Mouse (Mus musculus): ENCODE data around the gene Ulk1. TPM values are rescaled to one million over a fixed set of nuclear protein-coding genes. Genes with fewer than 3 reads are reported as not detected.

The Ulk1 gene
- polyA plus RNA-seq (2015; fragmentation: Nextera tagmentation; extraction: Ambion mirVana) = 12.0 and 12.8 TPM in 2 replicates

GRCm38 (mm10) chr5:110809667-110810325 lies at the start of gene Ulk1:
TSS of gene Ulk1 (minus strand) at chr5:110810097.
- H3K4me3 ChIP-seq (replicated peaks; ENCODE audit: low read length) = peak within 1 kb of the TSS; percentile 87
- WGBS = under 1% methylated on average over 78 of the region's 80 CpGs
- peaks cover 3% of the 10 kb centered on the region; the same call in 1 of the 2 replicates for H3K36me3 ChIP-seq (ENCODE audit: control insufficient read depth, insufficient read depth, low read length)
- peak within 1 kb of the TSS; percentile 96 for H3K4me2 ChIP-seq (ENCODE audit: low read depth, low read length)
- peak; percentile 97 for ATAC-seq (ENCODE audit: insufficient read depth, low FRiP score)
- no peaks in the 10 kb centered on the region for H3K9me3 ChIP-seq (replicated peaks; ENCODE audit: control insufficient read depth, low read length)
- no peaks in the 10 kb centered on the region for H3K27me3 ChIP-seq (ENCODE audit: control insufficient read depth, insufficient read depth, low read length)
- H3K4me1 ChIP-seq (ENCODE audit: control insufficient read depth, insufficient read depth, low read length) = peaks cover 32% of the 10 kb centered on the region
- H3K9ac ChIP-seq (ENCODE audit: low read length) = peak within 1 kb of the TSS; percentile 98
- peak within 1 kb of the TSS; percentile 91 for H3K27ac ChIP-seq (ENCODE audit: low read length)

- H3K9me3 ChIP-seq (replicated peaks; ENCODE audit: control insufficient read depth, low read length) = no peaks in the 10 kb centered on the region
- WGBS = 15% methylated on average over 13 of the region's 13 CpGs
- H3K36me3 ChIP-seq (ENCODE audit: control insufficient read depth, insufficient read depth, low read length) = no peaks in the 10 kb centered on the region
- no peaks in the 10 kb centered on the region for H3K27me3 ChIP-seq (ENCODE audit: control insufficient read depth, insufficient read depth, low read length)
- H3K9ac ChIP-seq (ENCODE audit: low read length) = peak overlapping the region; percentile 48; the same call in 1 of the 2 replicates
- ATAC-seq (ENCODE audit: insufficient read depth, low FRiP score) = peak; percentile 83
- H3K4me3 ChIP-seq (replicated peaks; ENCODE audit: low read length) = peak overlapping the region; percentile 27
- no peaks in the 10 kb centered on the region for H3K4me1 ChIP-seq (ENCODE audit: control insufficient read depth, insufficient read depth, low read length)
- peak overlapping the region; percentile 47 for H3K4me2 ChIP-seq (ENCODE audit: low read depth, low read length)
- H3K27ac ChIP-seq (ENCODE audit: low read length) = peak overlapping the region; percentile 78
Measured at GRCm38 (mm10) chr5:110859013-110859650, 49.2 kb upstream of the Ulk1 start.

GRCm38 (mm10) chr5:110857091-110857490 lies 47.2 kb upstream of the Ulk1 start:
- no peak overlapping the region for H3K4me2 ChIP-seq (ENCODE audit: low read depth, low read length)
- no peaks in the 10 kb centered on the region for H3K36me3 ChIP-seq (ENCODE audit: control insufficient read depth, insufficient read depth, low read length)
- ATAC-seq (ENCODE audit: insufficient read depth, low FRiP score) = no peak
- no peak overlapping the region for H3K9ac ChIP-seq (ENCODE audit: low read length)
- H3K27me3 ChIP-seq (ENCODE audit: control insufficient read depth, insufficient read depth, low read length) = no peaks in the 10 kb centered on the region
- WGBS = 53% methylated on average over 5 of the region's 5 CpGs
- no peak overlapping the region for H3K4me3 ChIP-seq (replicated peaks; ENCODE audit: low read length)
- no peaks in the 10 kb centered on the region for H3K4me1 ChIP-seq (ENCODE audit: control insufficient read depth, insufficient read depth, low read length)
- H3K9me3 ChIP-seq (replicated peaks; ENCODE audit: control insufficient read depth, low read length) = no peaks in the 10 kb centered on the region
- H3K27ac ChIP-seq (ENCODE audit: low read length) = no peak overlapping the region

GRCm38 (mm10) chr5:110852990-110853389 lies 43.1 kb upstream of the Ulk1 start:
- no peak for ATAC-seq (ENCODE audit: insufficient read depth, low FRiP score)
- WGBS = 85% methylated on average over 1 of the region's 1 CpGs

GRCm38 (mm10) chr5:110841046-110841862 lies 31.4 kb upstream of the Ulk1 start:
- Histone ChIP-seq H3K4me3 (replicated peaks; ENCODE audit: low read length) (no peak overlapping the region), H3K4me1 (ENCODE audit: control insufficient read depth, insufficient read depth, low read length) (peaks cover 14% of the 10 kb centered on the region), H3K27me3 (ENCODE audit: control insufficient read depth, insufficient read depth, low read length) (no peaks in the 10 kb centered on the region), H3K27ac (ENCODE audit: low read length) (no peak overlapping the region), H3K36me3 (ENCODE audit: control insufficient read depth, insufficient read depth, low read length) (peaks cover 3% of the 10 kb centered on the region; the same call in 1 of the 2 replicates), H3K4me2 (ENCODE audit: low read depth, low read length) (peak overlapping the region; percentile 66), H3K9ac (ENCODE audit: low read length) (no peak overlapping the region), H3K9me3 (replicated peaks; ENCODE audit: control insufficient read depth, low read length) (no peaks in the 10 kb centered on the region)
- no peak for ATAC-seq (ENCODE audit: insufficient read depth, low FRiP score)
- WGBS = 88% methylated on average over 14 of the region's 14 CpGs

More at GRCm38 (mm10) chr5:110852990-110853389, 43.1 kb upstream of the Ulk1 start:
- no peak overlapping the region for H3K27ac ChIP-seq (ENCODE audit: low read length)
- no peak overlapping the region for H3K4me3 ChIP-seq (replicated peaks; ENCODE audit: low read length)
- no peaks in the 10 kb centered on the region for H3K27me3 ChIP-seq (ENCODE audit: control insufficient read depth, insufficient read depth, low read length)
- no peaks in the 10 kb centered on the region for H3K9me3 ChIP-seq (replicated peaks; ENCODE audit: control insufficient read depth, low read length)
- H3K36me3 ChIP-seq (ENCODE audit: control insufficient read depth, insufficient read depth, low read length) = peaks cover 4% of the 10 kb centered on the region; the same call in 1 of the 2 replicates
- H3K4me2 ChIP-seq (ENCODE audit: low read depth, low read length) = no peak overlapping the region
- H3K9ac ChIP-seq (ENCODE audit: low read length) = no peak overlapping the region
- H3K4me1 ChIP-seq (ENCODE audit: control insufficient read depth, insufficient read depth, low read length) = no peaks in the 10 kb centered on the region

- ATAC-seq (ENCODE audit: insufficient read depth, low FRiP score) = no peak
- Histone ChIP-seq H3K27ac (ENCODE audit: low read length) (peak overlapping the region; percentile 85), H3K4me2 (ENCODE audit: low read depth, low read length) (peak overlapping the region; percentile 66), H3K4me1 (ENCODE audit: control insufficient read depth, insufficient read depth, low read length) (peaks cover 18% of the 10 kb centered on the region), H3K36me3 (ENCODE audit: control insufficient read depth, insufficient read depth, low read length) (peaks cover 3% of the 10 kb centered on the region; the same call in 1 of the 2 replicates), H3K9ac (ENCODE audit: low read length) (peak overlapping the region; percentile 68), H3K27me3 (ENCODE audit: control insufficient read depth, insufficient read depth, low read length) (no peaks in the 10 kb centered on the region), H3K9me3 (replicated peaks; ENCODE audit: control insufficient read depth, low read length) (no peaks in the 10 kb centered on the region), H3K4me3 (replicated peaks; ENCODE audit: low read length) (peak overlapping the region; percentile 90)
- WGBS = 4% methylated on average over 4 of the region's 4 CpGs
Measured at GRCm38 (mm10) chr5:110840465-110840864, 30.6 kb upstream of the Ulk1 start.

GRCm38 (mm10) chr5:110839678-110840365 lies 29.9 kb upstream of the Ulk1 start, which contains the start of the genes Hscb and Chek2:
TSS of gene Hscb (minus strand) at chr5:110839777.
TSS of gene Chek2 (plus strand) at chr5:110839979.
- peak within 1 kb of the TSS; percentile 83 for H3K9ac ChIP-seq (ENCODE audit: low read length)
- peak; percentile 98 for ATAC-seq (ENCODE audit: insufficient read depth, low FRiP score)
- H3K4me1 ChIP-seq (ENCODE audit: control insufficient read depth, insufficient read depth, low read length) = peaks cover 20% of the 10 kb centered on the region
- H3K27me3 ChIP-seq (ENCODE audit: control insufficient read depth, insufficient read depth, low read length) = no peaks in the 10 kb centered on the region
- WGBS = under 1% methylated on average over 41 of the region's 41 CpGs
- H3K27ac ChIP-seq (ENCODE audit: low read length) = peak within 1 kb of the TSS; percentile 85
- no peaks in the 10 kb centered on the region; the same call in 1 of the 2 replicates for H3K36me3 ChIP-seq (ENCODE audit: control insufficient read depth, insufficient read depth, low read length)
- no peaks in the 10 kb centered on the region for H3K9me3 ChIP-seq (replicated peaks; ENCODE audit: control insufficient read depth, low read length)
- peak within 1 kb of the TSS; percentile 90 for H3K4me3 ChIP-seq (replicated peaks; ENCODE audit: low read length)
- peak within 1 kb of the TSS; percentile 80 for H3K4me2 ChIP-seq (ENCODE audit: low read depth, low read length)

- 5% methylated on average over 28 of the region's 28 CpGs for WGBS
- H3K4me1 ChIP-seq (ENCODE audit: control insufficient read depth, insufficient read depth, low read length) = peaks cover 20% of the 10 kb centered on the region
- peak overlapping the region; percentile 80 for H3K4me2 ChIP-seq (ENCODE audit: low read depth, low read length)
- no peak; the same call in 1 of the 2 replicates for ATAC-seq (ENCODE audit: insufficient read depth, low FRiP score)
- H3K9me3 ChIP-seq (replicated peaks; ENCODE audit: control insufficient read depth, low read length) = no peaks in the 10 kb centered on the region
- H3K9ac ChIP-seq (ENCODE audit: low read length) = peak overlapping the region; percentile 83
- peak overlapping the region; percentile 90 for H3K4me3 ChIP-seq (replicated peaks; ENCODE audit: low read length)
- H3K27me3 ChIP-seq (ENCODE audit: control insufficient read depth, insufficient read depth, low read length) = no peaks in the 10 kb centered on the region
- H3K36me3 ChIP-seq (ENCODE audit: control insufficient read depth, insufficient read depth, low read length) = no peaks in the 10 kb centered on the region; the same call in 1 of the 2 replicates
- H3K27ac ChIP-seq (ENCODE audit: low read length) = peak overlapping the region; percentile 82
Measured at GRCm38 (mm10) chr5:110839038-110839677, 29.3 kb upstream of the Ulk1 start.
